Mouse (Mus musculus) fat pad, adult 2 months (tissue): ENCODE data around the gene Med1.

ENCODE experiments used
- DNase-seq: peaks from one replicate; pipeline ENCODE4 v3.0.0-alpha.2; 2011; ENCODE audit warnings: low read depth, low spot score; ENCODE audit errors: extremely low read depth

Gene Med1

DNA sequence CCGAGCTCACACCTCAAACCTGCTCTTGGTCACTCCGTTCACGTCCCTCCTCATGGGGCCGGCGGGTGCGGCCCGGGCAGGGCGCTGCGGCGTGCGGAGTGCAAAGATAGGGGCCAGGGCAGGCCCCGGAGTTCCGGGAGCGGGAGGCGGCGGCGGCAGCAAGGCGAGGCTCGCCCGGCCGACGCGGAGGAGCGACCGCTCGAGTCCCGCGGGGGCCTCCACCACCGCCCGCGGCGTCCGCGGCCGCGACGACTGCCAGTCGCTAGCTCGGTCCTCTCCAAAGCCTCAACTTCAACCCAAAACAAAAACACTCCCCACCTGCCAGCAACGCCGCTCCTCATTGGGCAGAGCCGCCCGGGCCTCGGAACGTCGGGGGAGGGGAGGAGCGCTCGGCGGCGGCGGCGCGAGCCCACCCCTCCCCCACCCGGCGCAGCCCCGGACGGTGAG is 43.8 kb downstream of the Med1 start:
- no peak for DNase-seq

- no peak for DNase-seq
Measured at GRCm38 (mm10) chr11:98148551-98149301, 44.4 kb downstream of the Med1 start.

DNA sequence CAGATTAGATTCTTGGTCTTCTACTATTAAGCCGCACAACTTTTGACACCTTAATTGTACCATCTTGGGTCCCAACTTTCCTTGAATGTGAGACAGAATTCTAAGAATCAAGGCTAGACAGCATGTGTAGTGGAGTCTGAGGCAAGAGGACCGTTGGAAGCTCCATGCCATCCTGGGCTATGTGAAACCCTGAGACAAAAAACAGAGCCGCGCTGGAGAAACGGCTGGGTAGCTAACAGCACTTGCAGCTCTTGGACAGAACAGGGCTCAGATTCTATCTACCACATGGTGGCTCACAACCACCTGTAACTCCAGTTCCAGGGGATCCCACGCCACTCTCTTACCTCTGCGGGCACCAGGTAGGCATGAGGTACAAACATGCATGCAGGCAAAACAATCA is 47.2 kb downstream of the Med1 start:
- no peak for DNase-seq

DNA sequence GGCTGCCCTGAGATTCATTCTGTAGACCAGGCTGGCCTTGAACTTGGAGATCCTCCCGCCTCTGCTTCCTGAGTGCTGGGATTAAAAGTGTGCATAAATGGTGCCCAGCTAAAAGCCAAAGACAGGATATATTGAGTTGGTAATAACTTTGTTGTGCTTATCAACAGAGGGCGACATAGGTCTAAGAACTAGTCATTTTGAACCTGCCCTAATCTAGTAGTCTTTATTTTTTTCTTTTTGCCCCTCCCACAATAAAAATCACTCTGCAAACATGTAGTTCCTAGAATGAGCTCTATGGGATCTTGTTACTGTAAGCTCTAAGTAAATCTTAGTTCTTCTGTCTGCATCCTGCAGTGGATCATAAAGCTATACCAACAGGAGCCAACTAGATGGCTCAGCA is 50.5 kb downstream of the Med1 start:
- DNase-seq, result no peak

- no peak for DNase-seq
Measured at GRCm38 (mm10) chr11:98138894-98139293, 54.2 kb downstream of the Med1 start.

DNA sequence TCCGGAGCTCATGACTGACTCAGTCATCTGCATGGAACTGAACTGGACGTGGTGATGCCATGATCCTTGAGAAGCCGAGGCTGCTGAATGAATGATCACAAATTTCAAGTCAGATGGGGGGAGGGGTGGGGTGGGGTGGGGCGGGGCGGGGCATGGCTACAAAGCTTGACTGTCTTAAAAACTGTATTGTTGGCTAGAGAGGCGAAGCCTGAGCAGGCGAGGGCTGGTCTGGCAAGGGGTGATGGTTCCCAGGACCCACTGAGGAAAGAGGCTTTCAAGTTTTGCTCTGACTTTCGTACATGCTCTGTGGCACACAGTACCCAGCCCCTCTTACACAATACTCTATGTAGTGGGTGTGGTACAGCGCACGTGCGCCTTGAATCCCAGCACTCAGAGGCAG is 55.3 kb downstream of the Med1 start:
- no peak for DNase-seq

DNA sequence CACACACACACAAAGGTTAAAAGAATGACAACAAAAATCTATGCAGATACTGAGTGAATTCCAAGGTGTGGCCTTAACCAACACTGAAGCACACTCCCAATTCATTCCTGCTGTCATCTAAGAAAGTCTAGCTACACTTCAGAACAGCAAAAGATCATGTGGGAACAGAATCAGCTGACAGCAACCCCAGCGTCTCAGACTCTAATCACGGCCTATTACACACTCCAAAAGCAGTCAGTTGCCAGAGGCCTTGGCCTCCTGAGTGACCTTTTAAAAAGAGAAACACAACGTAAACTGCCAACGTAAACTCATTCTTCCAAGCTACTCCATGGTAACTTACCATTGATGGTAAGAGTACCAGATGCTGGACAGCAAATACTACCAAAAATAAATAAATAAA is 58.1 kb downstream of the Med1 start:
- no peak for DNase-seq

- DNase-seq, result no peak
Measured at GRCm38 (mm10) chr11:98123424-98123823, 69.7 kb downstream of the Med1 start.

DNA sequence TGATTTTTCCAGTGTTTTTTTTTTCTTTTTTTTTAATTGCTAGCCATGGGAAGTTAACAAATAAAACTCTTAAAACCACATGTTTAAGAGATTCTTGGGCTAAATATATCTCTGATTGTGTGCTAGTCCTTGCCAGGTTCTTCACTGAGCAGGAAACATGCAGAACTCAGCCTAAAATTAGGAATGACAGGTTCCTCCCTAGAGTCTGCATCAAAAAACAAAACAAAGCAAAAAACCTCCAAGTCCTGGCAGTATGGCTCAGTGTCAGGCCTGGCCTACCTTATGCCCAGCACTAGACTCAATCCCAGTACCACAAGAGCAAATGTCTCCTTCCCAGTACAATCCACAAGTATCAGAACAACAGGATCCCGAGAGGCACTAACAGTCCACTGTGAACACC is 78.7 kb downstream of the Med1 start:
- no peak for DNase-seq

DNA sequence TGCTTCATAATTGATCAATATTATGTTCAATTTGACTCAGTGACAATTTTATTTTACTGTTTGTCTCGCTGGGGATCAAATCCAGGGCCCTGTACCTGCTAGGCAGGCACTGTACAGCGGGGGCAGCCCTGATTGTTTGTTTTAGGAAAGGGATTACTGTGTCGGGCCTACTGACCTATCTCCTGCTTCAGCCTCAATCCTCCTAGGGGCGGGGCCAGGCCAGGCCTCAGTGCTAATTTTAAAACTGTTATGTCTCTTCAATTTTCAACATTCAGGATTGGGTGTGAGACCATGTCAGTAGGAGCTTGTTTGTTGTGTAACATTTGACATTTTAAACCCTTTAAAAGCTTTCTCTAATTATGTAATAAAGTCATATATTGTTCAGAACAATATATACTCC is 79.6 kb downstream of the Med1 start:
- no peak for DNase-seq

DNA sequence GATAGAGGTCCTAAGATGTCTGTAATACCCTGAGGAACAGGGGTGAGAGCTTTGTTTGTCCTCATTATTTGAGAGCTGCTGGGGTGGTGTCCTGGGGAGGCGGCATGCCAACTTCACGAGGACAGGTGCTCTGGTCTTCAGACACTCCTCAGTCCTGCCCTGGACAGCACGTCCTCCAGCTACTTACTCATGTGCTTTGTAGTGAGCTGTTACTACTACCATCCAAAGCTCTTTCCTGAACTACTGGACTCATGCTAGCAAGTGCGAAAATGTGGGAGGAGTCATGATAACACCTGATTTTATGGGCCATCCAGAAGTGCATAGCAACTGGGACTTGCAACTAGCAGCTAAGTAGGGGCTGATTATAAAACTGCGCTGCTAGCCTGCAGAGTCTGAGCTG is 83.4 kb downstream of the Med1 start:
- no peak for DNase-seq
